Mouse (Mus musculus) lung, postnatal 14 days (tissue): ENCODE results near the gene Tomm20.
"Not testable (repeated sequence)": the region's sequence is repeated elsewhere in the genome, so short reads cannot be mapped to it uniquely, and the experiment has no call there.

Experiments
- DNase-seq: peaks from one replicate; pipeline ENCODE4 v3.0.0; 2021

Gene Tomm20

GRCm38 (mm10) chr8:126917179-126917905, 28.3 kb downstream of the Tomm20 start:
- DNase-seq: peak; percentile 57

GRCm38 (mm10) chr8:126916611-126917010, 29.0 kb downstream of the Tomm20 start:
- DNase-seq: no peak

DNA sequence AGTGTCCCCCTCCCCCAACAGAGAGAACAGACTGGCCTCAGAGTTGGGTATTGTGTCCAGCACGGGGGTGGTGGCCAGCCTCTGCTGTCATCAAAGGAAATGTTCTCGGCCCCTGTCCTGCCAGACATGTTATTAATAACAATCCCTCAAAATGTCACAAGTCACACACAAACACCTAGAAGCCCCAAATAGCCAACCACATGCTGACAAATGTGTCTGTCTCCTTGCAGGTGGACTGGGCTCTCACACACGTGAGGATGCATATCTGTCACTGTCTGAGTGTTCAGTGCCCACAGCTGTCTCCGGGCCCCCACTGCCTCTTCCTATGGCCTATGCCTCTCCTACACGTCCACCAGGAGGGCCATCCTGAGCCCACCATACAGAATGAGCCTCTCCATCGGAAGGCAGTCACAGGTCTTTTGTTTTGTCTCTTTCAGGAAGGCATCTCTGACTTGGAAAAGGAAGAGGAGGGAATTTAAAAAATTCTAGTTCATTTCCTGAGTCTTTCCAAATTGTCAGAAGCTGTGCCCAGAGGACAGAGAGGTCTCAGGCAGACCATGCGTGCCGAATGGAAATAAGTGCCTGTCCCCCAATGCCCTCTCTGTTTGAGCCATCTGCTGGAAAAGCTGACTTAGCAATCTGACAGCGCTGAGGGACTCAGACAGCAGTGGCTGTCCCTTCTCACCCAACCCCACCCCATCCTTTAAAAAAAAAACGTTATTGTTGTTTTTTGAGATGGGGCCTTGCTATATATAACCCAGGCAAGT, 30.9 kb downstream of the Tomm20 start:
- no peak for DNase-seq

GRCm38 (mm10) chr8:126914107-126914490, 31.5 kb downstream of the Tomm20 start:
- DNase-seq: not testable (repeated sequence)

DNA sequence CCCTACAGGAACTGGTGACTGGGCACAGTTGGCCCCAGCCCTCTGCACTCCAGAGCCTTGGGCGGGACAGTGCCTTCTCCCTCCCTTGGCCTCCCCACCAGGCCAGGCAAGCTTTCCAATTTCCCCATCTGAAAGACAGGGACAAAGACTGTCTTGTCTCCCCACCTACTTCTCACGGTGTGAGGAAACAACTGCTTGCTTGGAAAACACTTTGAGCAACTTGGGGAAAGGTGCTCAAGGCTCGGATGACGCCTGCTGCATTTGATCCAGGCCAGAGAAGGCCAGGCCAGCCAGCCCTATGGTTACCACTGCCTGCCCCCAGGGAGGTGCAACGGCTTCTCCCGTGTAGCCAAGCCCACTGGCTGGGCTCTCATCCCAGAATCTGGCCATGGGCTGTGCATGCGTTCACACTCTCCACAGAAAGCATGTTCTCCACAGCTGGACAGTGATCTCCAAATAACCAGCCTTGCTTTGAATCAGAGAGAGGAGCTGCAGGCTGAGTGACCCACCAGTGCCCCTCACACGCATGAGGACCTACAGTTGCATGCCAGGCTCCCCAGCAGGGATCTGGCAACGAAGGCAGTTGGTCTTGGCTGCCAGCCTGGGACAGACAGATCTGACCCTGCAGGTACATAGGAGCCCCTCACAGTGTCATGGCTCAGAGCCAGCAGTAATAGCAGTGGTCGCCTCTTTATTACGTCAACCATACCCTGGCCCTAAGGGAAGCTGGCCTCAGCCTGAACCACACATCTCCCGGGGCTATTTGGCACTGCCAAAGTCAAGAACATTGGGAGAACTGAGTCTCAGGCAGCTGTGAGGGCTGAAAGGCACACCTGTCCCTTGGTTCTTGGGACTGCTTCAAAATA, 32.2 kb downstream of the Tomm20 start:
- no peak for DNase-seq

GRCm38 (mm10) chr8:126909371-126909802, 36.3 kb downstream of the Tomm20 start:
- peak; percentile 68 for DNase-seq

GRCm38 (mm10) chr8:126908805-126909204, 36.8 kb downstream of the Tomm20 start:
- peak; percentile 55 for DNase-seq

DNA sequence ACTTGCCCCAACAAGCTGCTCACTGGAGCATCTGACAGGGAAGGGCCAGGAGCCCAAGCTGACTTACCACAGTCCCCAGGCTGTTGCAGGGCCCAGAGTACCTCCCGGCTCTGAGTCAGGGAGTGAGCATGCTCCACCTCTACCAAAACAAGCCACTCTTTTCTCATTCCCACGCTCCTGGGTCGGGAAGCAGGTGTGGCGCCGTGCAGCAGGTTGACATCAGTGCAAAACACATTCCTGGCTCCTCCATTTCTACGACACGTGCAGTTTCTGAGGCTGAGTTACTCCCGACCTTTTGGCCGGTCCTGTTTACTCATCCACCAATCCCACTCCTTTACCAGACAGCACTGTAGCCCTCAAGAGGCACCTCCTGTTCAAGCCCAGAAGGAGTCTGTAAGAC, 37.7 kb downstream of the Tomm20 start:
- DNase-seq: no peak

- DNase-seq: no peak
Measured at GRCm38 (mm10) chr8:126907374-126907773, 38.3 kb downstream of the Tomm20 start.

DNA sequence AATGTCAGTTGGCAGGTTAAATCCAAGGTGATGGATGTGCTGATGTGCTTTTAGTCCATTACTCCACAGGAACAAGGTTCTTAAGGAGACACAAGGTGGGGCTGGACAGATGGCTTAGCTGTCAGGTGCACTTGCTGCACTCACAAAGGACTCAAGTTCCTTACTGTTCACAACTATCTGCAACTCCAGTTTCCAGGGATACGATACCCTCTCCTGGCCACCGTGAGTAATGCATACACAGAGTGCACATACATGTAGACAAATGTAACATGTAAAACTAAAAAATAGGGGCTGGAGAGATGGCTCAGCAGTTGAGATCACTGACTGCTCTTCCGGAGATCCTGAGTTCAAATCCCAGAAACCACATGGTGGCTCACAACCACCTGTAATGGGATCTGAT, 40.3 kb downstream of the Tomm20 start:
- DNase-seq: no peak

- DNase-seq: no peak
Measured at GRCm38 (mm10) chr8:126903927-126904326, 41.7 kb downstream of the Tomm20 start.

DNA sequence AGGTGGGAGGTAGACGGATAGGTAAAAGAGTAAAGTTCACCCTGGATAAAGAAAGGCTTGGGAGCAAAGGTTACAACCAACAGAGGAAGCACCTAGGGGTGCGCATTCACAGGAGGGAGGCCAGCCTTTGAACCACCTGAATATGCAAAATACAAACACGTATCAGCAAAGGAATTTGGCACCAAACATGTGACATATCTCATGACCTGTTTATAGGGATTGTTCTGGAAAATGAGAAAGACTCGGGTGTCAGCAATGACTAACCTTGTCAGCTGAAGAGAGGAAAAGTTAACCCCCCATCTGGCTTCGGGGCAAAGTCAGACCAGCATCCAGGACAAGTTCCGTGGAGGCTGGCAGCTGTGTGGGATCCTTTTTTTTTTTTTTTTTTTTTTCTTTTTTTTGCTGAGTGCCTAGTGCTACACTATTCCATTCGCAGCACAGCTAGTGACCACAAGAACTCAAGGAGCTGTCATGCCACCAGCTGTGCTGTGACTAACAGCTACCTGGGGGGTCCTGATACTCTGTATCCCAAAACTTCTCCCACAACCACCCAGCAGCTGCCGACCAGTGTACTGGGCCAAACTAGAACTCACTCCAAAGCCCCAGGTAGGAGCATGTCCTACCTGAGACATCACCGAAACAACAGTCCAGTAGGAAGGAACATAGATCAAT, 42.3 kb downstream of the Tomm20 start:
- DNase-seq: no peak

DNA sequence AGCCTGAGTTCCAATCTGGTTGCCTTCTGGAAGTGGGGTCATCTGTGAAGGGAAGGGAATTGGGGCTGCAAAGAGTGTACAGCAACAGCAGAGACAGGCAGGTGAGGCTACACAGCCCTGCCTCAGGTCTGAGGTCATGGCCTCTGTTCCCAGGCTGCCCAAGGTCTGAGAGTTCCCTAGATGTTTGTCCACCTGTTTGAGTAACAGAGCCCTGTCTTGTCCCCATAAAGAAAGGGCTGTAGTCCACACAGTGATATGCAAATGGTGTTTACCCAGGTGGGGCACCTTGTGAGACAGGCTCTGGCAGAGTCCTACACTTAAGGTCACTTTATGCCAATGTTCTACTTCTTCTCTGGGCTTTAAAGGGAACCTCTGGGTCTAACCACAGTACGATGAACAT, 44.0 kb downstream of the Tomm20 start:
- no peak for DNase-seq

DNA sequence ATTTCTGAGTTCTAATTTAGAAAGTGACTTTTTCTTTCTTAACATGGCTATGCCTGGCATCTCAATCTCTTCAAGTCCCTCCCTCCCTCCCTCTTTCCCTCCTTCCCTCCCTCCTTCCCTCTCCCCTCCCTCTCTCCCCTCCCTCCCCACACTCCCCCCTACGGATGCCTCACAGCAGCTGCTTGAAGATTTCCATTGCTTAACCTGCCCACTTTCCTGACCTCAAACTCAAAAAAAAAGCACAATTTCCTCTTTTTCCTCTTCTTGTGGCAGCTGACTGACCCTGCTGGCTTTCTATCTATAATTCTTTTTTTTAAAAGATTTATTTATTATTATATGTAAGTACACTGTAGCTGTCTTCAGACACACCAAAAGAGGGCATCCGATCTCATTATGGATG, 44.6 kb downstream of the Tomm20 start:
- no peak for DNase-seq

GRCm38 (mm10) chr8:126895133-126895532, 50.5 kb downstream of the Tomm20 start:
- DNase-seq: peak; percentile 59

- DNase-seq: no peak
Measured at GRCm38 (mm10) chr8:126887639-126888006, 58.0 kb downstream of the Tomm20 start.

GRCm38 (mm10) chr8:126886741-126887638, 58.7 kb downstream of the Tomm20 start:
- peak; percentile 73 for DNase-seq

DNA sequence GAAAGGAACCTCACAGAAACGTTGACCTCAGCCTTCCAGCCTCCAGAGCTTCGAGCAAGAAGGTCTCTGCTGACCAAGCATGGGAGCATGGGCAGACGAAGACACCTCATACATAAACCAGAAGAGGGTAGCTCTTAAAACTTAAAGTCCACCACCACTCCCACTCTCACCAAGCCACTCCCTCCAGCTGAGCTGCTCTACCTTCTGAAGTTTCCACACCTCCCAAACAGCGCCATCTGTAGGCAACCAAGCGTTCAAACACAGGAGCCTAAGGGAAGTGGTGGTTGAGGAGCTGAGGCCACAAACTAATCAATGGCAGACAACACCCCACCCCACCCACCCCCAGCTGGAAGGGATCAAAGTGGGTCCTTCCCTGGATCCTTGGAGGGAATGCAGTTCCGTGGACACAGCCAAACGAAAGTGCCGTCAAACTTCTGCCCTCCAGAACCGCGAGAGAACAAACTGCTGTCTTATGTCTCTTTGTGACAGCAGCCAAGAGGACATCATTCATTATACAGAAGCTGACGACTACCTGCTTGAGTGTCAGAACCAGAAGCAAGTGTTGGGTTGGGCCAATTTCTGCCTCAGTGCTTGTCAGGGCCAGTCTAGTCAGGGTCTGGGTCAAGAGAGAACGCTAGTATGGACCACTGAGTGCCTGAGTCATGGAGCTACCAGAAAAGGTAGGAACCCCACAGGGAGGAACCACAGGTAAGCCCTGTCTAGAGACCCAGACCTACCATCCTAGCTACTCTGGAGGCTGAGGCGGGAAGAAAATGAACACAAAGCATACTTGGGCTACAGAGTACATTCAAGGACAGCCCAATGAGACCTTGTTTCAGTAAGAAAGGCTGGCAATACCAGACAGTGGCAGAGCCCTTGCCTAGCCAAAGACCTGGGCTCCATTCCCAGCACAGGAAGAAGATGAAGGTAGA, 59.8 kb downstream of the Tomm20 start:
- DNase-seq: peak; percentile 57

- peak; percentile 69 for DNase-seq
Measured at GRCm38 (mm10) chr8:126884202-126884926, 61.3 kb downstream of the Tomm20 start.

- no peak for DNase-seq
Measured at GRCm38 (mm10) chr8:126883752-126884151, 61.9 kb downstream of the Tomm20 start.
